Mouse (Mus musculus): Measurements from ENCODE around the gene Ubl7.
A peak's percentile ranks its signal among the peaks of the same experiment; 100 is the strongest.

Gene Ubl7

GRCm38 (mm10) chr9:57948333-57948931 lies 37.7 kb downstream of the Ubl7 start:
- no peak for DNase-seq

- DNase-seq, result no peak
Observed at GRCm38 (mm10) chr9:57949102-57949704, 38.4 kb downstream of the Ubl7 start.

- DNase-seq, result no peak
Observed at GRCm38 (mm10) chr9:57949879-57950278, 39.1 kb downstream of the Ubl7 start.

GRCm38 (mm10) chr9:57950519-57950918 lies 39.7 kb downstream of the Ubl7 start:
- peak; percentile 70 for DNase-seq

GRCm38 (mm10) chr9:57951993-57952392 lies 41.2 kb downstream of the Ubl7 start:
- no peak for DNase-seq

- DNase-seq, result peak; percentile 71
Observed at GRCm38 (mm10) chr9:57954962-57955744, 44.4 kb downstream of the Ubl7 start.

GRCm38 (mm10) chr9:57955764-57956163 lies 45.0 kb downstream of the Ubl7 start:
- DNase-seq, result no peak

- no peak for DNase-seq
Observed at GRCm38 (mm10) chr9:57956196-57956837, 45.5 kb downstream of the Ubl7 start.

- DNase-seq, result no peak
Observed at GRCm38 (mm10) chr9:57956838-57957236, 46.1 kb downstream of the Ubl7 start.

- no peak for DNase-seq
Observed at GRCm38 (mm10) chr9:57958615-57959014, 47.8 kb downstream of the Ubl7 start.

- DNase-seq, result peak; percentile 61
Observed at GRCm38 (mm10) chr9:57959399-57959798, 48.6 kb downstream of the Ubl7 start.

GRCm38 (mm10) chr9:57959886-57960866 lies 49.4 kb downstream of the Ubl7 start:
- DNase-seq, result no peak

- DNase-seq, result no peak
Observed at GRCm38 (mm10) chr9:57961226-57961625, 50.4 kb downstream of the Ubl7 start.

GRCm38 (mm10) chr9:57961863-57962778 lies 51.3 kb downstream of the Ubl7 start:
- DNase-seq, result no peak

- DNase-seq, result no peak
Observed at GRCm38 (mm10) chr9:57963249-57963997, 52.6 kb downstream of the Ubl7 start.

GRCm38 (mm10) chr9:57963998-57964395 lies 53.2 kb downstream of the Ubl7 start:
- no peak for DNase-seq

- no peak for DNase-seq
Observed at GRCm38 (mm10) chr9:57964528-57965250, 53.9 kb downstream of the Ubl7 start.

- peak; percentile 48 for DNase-seq
Observed at GRCm38 (mm10) chr9:57965281-57966185, 54.8 kb downstream of the Ubl7 start.
